Mouse (Mus musculus) right cerebral cortex, postnatal 25 days (tissue): ENCODE measurements around the gene Ly9.

ENCODE experiments used
- DNase-seq: peaks from one replicate; pipeline ENCODE4 v3.0.0; 2022

Ly9 gene

GRCm38 (mm10) chr1:171607176-171607575, at the start of gene Ly9:
Gene Ly9, minus strand, starts transcription at chr1:171607410.
- DNase-seq = no peak

- DNase-seq = no peak
Observed at GRCm38 (mm10) chr1:171652734-171653133, 45.5 kb upstream of the Ly9 start, which contains the start of gene Slamf7. Gene Slamf7, minus strand, starts transcription at chr1:171653035.

- no peak for DNase-seq
Observed at GRCm38 (mm10) chr1:171648840-171649239, 41.6 kb upstream of the Ly9 start.

GRCm38 (mm10) chr1:171647716-171648115, 40.5 kb upstream of the Ly9 start:
- no peak for DNase-seq

- no peak for DNase-seq
Observed at GRCm38 (mm10) chr1:171646429-171646940, 39.3 kb upstream of the Ly9 start.

GRCm38 (mm10) chr1:171643612-171644011, 36.4 kb upstream of the Ly9 start:
- no peak for DNase-seq

GRCm38 (mm10) chr1:171640796-171641195, 33.6 kb upstream of the Ly9 start:
- DNase-seq = no peak

GRCm38 (mm10) chr1:171638686-171639085, 31.5 kb upstream of the Ly9 start:
- DNase-seq = no peak

- DNase-seq = no peak
Observed at GRCm38 (mm10) chr1:171637101-171637500, 29.9 kb upstream of the Ly9 start.

- DNase-seq = no peak
Observed at GRCm38 (mm10) chr1:171635696-171636095, 28.5 kb upstream of the Ly9 start.

- no peak for DNase-seq
Observed at GRCm38 (mm10) chr1:171631447-171631846, 24.2 kb upstream of the Ly9 start.

GRCm38 (mm10) chr1:171630912-171631311, 23.7 kb upstream of the Ly9 start:
- no peak for DNase-seq

GRCm38 (mm10) chr1:171630041-171630440, 22.8 kb upstream of the Ly9 start:
- no peak for DNase-seq

- DNase-seq = no peak
Observed at GRCm38 (mm10) chr1:171629168-171629567, 22.0 kb upstream of the Ly9 start.

- DNase-seq = no peak
Observed at GRCm38 (mm10) chr1:171627801-171628200, 20.6 kb upstream of the Ly9 start.

GRCm38 (mm10) chr1:171620091-171620490, 12.9 kb upstream of the Ly9 start:
- no peak for DNase-seq

GRCm38 (mm10) chr1:171619645-171620044, 12.4 kb upstream of the Ly9 start:
- no peak for DNase-seq

GRCm38 (mm10) chr1:171619001-171619400, 11.8 kb upstream of the Ly9 start:
- DNase-seq = no peak

GRCm38 (mm10) chr1:171616881-171617515, 9.8 kb upstream of the Ly9 start:
- no peak for DNase-seq

GRCm38 (mm10) chr1:171613962-171614361, 6.8 kb upstream of the Ly9 start:
- no peak for DNase-seq

- DNase-seq = no peak
Observed at GRCm38 (mm10) chr1:171610781-171611180, 3.6 kb upstream of the Ly9 start.

GRCm38 (mm10) chr1:171610026-171610425, 2.8 kb upstream of the Ly9 start:
- no peak for DNase-seq

GRCm38 (mm10) chr1:171606656-171607055, 554 bp downstream of the Ly9 start:
- DNase-seq = no peak

- DNase-seq = no peak
Observed at GRCm38 (mm10) chr1:171604686-171605085, 2.5 kb downstream of the Ly9 start.

- no peak for DNase-seq
Observed at GRCm38 (mm10) chr1:171584584-171584983, 22.6 kb downstream of the Ly9 start.
